Mouse (Mus musculus) forebrain, embryonic 16.5 days (tissue): ENCODE measurements around the gene Fam228b. TPM values are rescaled to one million over a fixed set of nuclear protein-coding genes. Genes with fewer than 3 reads are reported as not detected.
"Not testable (repeated sequence)": the region's sequence is repeated elsewhere in the genome, so short reads cannot be mapped to it uniquely, and the experiment has no call there.

Experiments used
- ATAC-seq: fragments of 200-750 bp; cut with Nextera tagmentation; 2 replicates; pipeline ENCODE4 v1.8.0; 2017; ENCODE audit warnings: mild to moderate bottlenecking, moderate library complexity
- H3K27ac ChIP-seq: fragments of 300-500 bp; sonication (generic); 2 replicates; pipeline ENCODE4 v1.5.1; 2014; ENCODE audit warnings: low read length, control low read depth
- H3K27me3 ChIP-seq: fragments of 300-500 bp; sonication (generic); replicated peaks from 2 replicates; pipeline ENCODE4 v1.6.1; 2014; ENCODE audit warnings: low read length; ENCODE audit not compliant: control insufficient read depth, insufficient read depth
- H3K36me3 ChIP-seq: fragments of 300-500 bp; sonication (generic); 2 replicates; pipeline ENCODE4 v1.6.1; 2014; ENCODE audit not compliant: control insufficient read depth, insufficient read depth
- H3K4me1 ChIP-seq: fragments of 300-500 bp; sonication (generic); replicated peaks from 2 replicates; pipeline ENCODE4 v1.6.1; 2014; ENCODE audit warnings: low read length; ENCODE audit not compliant: control insufficient read depth, insufficient read depth
- H3K4me2 ChIP-seq: fragments of 300-500 bp; sonication (generic); 2 replicates; pipeline ENCODE4 v1.6.1; 2014; ENCODE audit warnings: mild to moderate bottlenecking, low read length, control low read depth
- H3K4me3 ChIP-seq: fragments of 300-500 bp; sonication (generic); replicated peaks from 2 replicates; pipeline ENCODE4 v1.5.1; 2014; ENCODE audit warnings: mild to moderate bottlenecking, low read length, control low read depth
- H3K9ac ChIP-seq: fragments of 300-500 bp; sonication (generic); replicated peaks from 2 replicates; pipeline ENCODE4 v1.6.1; 2014; ENCODE audit warnings: low read depth, low read length, control low read depth
- H3K9me3 ChIP-seq: fragments of 300-500 bp; sonication (generic); 2 replicates; pipeline ENCODE4 v1.6.1; 2016; ENCODE audit warnings: low read length; ENCODE audit not compliant: control insufficient read depth
- WGBS: fragments of 180-500 bp; shearing (Covaris S2); extraction: QIAGEN DNeasy Blood & Tissue Kit; methylation state at CpG from one replicate; pipeline ENCODE4 v1.1.7; 2014; 5-methylcytosine and 5-hydroxymethylcytosine counted together
- polyA plus RNA-seq: library from polyadenylated mRNA; unstranded; fragments of >200 nt; fragmentation: Nextera tagmentation; extraction: Ambion mirVana; gene quantifications from 2 replicates; pipeline ENCODE4 v1.2.1, GENCODE M21; 2015

Gene Fam228b
- polyA plus RNA-seq, 1 experiment from 2014 or later, result 6.7 TPM

DNA sequence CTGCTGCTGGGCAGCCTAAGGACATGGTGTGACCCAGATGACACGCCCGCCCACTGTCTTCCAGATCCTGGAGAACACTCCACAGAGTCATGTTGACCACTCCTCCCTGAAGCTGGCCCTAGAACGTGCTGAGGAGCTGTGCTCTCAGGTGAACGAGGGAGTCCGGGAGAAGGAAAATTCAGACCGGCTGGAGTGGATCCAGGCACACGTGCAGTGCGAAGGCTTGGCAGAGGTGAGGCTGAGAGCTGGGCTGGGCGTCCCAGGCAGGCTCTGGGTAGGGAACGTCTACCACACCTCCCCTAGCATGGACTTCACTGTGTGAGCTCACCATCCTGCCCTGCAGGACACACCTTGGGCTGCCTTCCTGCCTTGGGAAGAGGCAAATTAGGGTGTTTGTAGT lies 62.2 kb downstream of the Fam228b start:
- WGBS, result 84% methylated on average over 10 of the region's 10 CpGs

GRCm38 (mm10) chr12:4706175-4706574 lies 62.9 kb downstream of the Fam228b start:
- H3K36me3 ChIP-seq, result peaks cover 7% of the 10 kb centered on the region
- H3K27me3 ChIP-seq, result no peaks in the 10 kb centered on the region
- no peak for ATAC-seq
- H3K9ac ChIP-seq, result no peak overlapping the region
- no peak overlapping the region for H3K4me3 ChIP-seq
- WGBS, result 96% methylated on average over 5 of the region's 5 CpGs
- H3K4me2 ChIP-seq, result no peak overlapping the region
- H3K27ac ChIP-seq, result no peak overlapping the region
- no peaks in the 10 kb centered on the region for H3K4me1 ChIP-seq
- H3K9me3 ChIP-seq, result no peaks in the 10 kb centered on the region

More for the DNA sequence above, 62.2 kb downstream of the Fam228b start:
- Histone ChIP-seq H3K36me3 (peaks cover 7% of the 10 kb centered on the region), H3K9ac (no peak overlapping the region), H3K9me3 (no peaks in the 10 kb centered on the region), H3K4me3 (no peak overlapping the region), H3K4me1 (no peaks in the 10 kb centered on the region), H3K27me3 (no peaks in the 10 kb centered on the region), H3K4me2 (no peak overlapping the region), H3K27ac (no peak overlapping the region)
- no peak for ATAC-seq

GRCm38 (mm10) chr12:4705626-4706025 lies 63.4 kb downstream of the Fam228b start:
- H3K27ac ChIP-seq, H3K27me3 ChIP-seq, H3K9me3 ChIP-seq, H3K4me3 ChIP-seq, H3K4me2 ChIP-seq, H3K4me1 ChIP-seq, H3K9ac ChIP-seq, H3K36me3 ChIP-seq, ATAC-seq: not testable (repeated sequence)
- WGBS, result 78% methylated on average over 6 of the region's 6 CpGs

DNA sequence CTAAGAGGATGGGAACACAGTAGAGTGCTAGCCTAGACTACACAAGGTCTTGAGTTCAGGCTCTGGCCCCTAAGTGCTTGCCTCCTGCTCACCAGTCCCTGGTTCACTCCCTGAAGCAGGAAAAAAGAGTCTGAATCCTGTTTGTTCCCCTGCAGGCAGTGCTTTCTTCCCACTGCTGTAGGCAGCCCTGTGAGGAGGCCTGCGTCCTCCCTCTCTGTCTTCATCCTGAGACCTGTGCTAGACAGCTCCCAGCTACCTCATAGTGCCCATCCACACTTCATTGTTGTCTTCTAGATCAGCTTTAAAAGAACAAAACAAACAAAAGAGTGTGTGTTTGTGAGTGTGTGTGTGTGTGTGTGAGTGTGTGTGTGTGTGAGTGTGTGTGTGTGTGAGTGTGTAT lies 74.5 kb downstream of the Fam228b start:
- Histone ChIP-seq H3K9me3 (no peaks in the 10 kb centered on the region), H3K27me3 (no peaks in the 10 kb centered on the region), H3K36me3 (no peaks in the 10 kb centered on the region), H3K4me3 (no peak overlapping the region), H3K4me1 (no peaks in the 10 kb centered on the region), H3K27ac (no peak overlapping the region), H3K4me2 (no peak overlapping the region), H3K9ac (no peak overlapping the region)
- 77% methylated on average over 1 of the region's 1 CpGs for WGBS
- no peak for ATAC-seq

DNA sequence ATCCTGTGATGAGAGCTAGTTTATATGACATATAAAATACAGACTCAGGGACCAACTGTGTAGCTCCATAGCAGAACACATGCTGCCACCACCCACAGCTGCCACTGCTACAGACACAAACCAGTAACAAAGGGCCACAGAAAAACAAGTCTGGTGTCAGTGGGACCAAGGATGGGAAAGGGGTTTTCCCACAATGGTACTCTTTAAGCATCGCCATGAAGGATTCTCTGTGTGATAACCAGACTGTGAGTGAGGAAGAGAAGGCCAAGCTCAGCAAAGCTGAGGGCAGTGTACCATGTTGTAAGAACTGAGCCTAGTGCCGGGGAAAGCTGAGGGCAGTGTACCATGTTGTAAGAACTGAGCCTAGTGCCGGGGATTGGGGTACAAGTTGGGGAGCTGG lies 77.9 kb downstream of the Fam228b start:
- ATAC-seq, result no peak
- Histone ChIP-seq H3K9me3 (no peaks in the 10 kb centered on the region), H3K36me3 (no peaks in the 10 kb centered on the region), H3K27ac (no peak overlapping the region), H3K4me3 (no peak overlapping the region), H3K27me3 (no peaks in the 10 kb centered on the region), H3K4me2 (no peak overlapping the region), H3K4me1 (no peaks in the 10 kb centered on the region), H3K9ac (no peak overlapping the region)
- WGBS, result 87% methylated on average over 3 of the region's 3 CpGs

Other genes with a start within 250 kb of the Fam228b start
- gene Itsn2, start 176.6 kb downstream of the Fam228b start, polyA plus RNA-seq, result 21.4 and 24.9 TPM in 2 replicates
- not detected in 2 replicates for gene Gm3625, start 176.3 kb downstream of the Fam228b start, polyA plus RNA-seq
- 0.73 and 1.0 TPM in 2 replicates for gene Fam228a, start 30.8 kb downstream of the Fam228b start, polyA plus RNA-seq
- gene Pfn4, start 245 bp downstream of the Fam228b start, polyA plus RNA-seq, result 11.3 and 12.5 TPM in 2 replicates
- 233 and 243 TPM in 2 replicates for gene Sf3b6, start 48.3 kb upstream of the Fam228b start, polyA plus RNA-seq
- 23.7 and 25.5 TPM in 2 replicates for gene Fkbp1b, start 72.3 kb upstream of the Fam228b start, polyA plus RNA-seq
- 13.3 and 13.5 TPM in 2 replicates for gene Wdcp, start 74.0 kb upstream of the Fam228b start, polyA plus RNA-seq
- 0.82 and 1.3 TPM in 2 replicates for gene Mfsd2b, start 105.1 kb upstream of the Fam228b start, polyA plus RNA-seq
- gene Ubxn2a, start 138.4 kb upstream of the Fam228b start, polyA plus RNA-seq, result 45.2 and 49.9 TPM in 2 replicates
- gene Atad2b, start 148.1 kb upstream of the Fam228b start, polyA plus RNA-seq, result 10.6 and 11.2 TPM in 2 replicates